Mouse (Mus musculus) limb, embryonic 10.5 days (tissue): ENCODE measurements at regions not wholly inside any gene's neighbourhood (a gene's known extent, or its start where the extent isn't known, plus 50 kb on each side); places are given as distances from the start of the nearest gene placed in this dataset.

ENCODE experiments used
- DNase-seq: peaks from one replicate; pipeline ENCODE4 v3.0.0-alpha.2; 2017; ENCODE audit warnings: low spot score
- H3K27ac ChIP-seq: fragments of 300-500 bp; sonication (generic); 2 replicates; pipeline ENCODE4 v1.5.1; 2016; ENCODE audit warnings: mild to moderate bottlenecking
- H3K27me3 ChIP-seq: fragments of 300-500 bp; sonication (generic); 2 replicates; pipeline ENCODE4 v1.6.1; 2016; ENCODE audit warnings: low read depth, mild to moderate bottlenecking; ENCODE audit not compliant: poor library complexity, severe bottlenecking
- H3K36me3 ChIP-seq: fragments of 300-500 bp; sonication (generic); 2 replicates; pipeline ENCODE4 v1.6.1; 2016; ENCODE audit warnings: mild to moderate bottlenecking, moderate library complexity
- H3K4me1 ChIP-seq: fragments of 300-500 bp; sonication (generic); 2 replicates; pipeline ENCODE4 v1.6.1; 2016
- H3K4me3 ChIP-seq: fragments of 300-500 bp; sonication (generic); 2 replicates; pipeline ENCODE4 v1.5.1; 2016; ENCODE audit warnings: mild to moderate bottlenecking, moderate library complexity
- H3K9me3 ChIP-seq: fragments of 300-500 bp; sonication (generic); replicated peaks from 2 replicates; pipeline ENCODE4 v1.6.1; 2016; ENCODE audit warnings: mild to moderate bottlenecking
- WGBS: fragments of 180-500 bp; shearing (Covaris S2); methylation state at CpG from one replicate; pipeline ENCODE4 v1.1.7; 2016; 5-methylcytosine and 5-hydroxymethylcytosine counted together

GRCm38 (mm10) chr11:117036977-117037376 is 78.0 kb upstream of the Sec14l1 start:
- H3K27me3 ChIP-seq: peaks cover 23% of the 10 kb centered on the region
- peaks cover 54% of the 10 kb centered on the region for H3K4me1 ChIP-seq
- H3K27ac ChIP-seq: peak overlapping the region; percentile 36; the same call in 1 of the 2 replicates
- WGBS: 63% methylated on average over 7 of the region's 7 CpGs
- no peak for DNase-seq
- no peaks in the 10 kb centered on the region for H3K36me3 ChIP-seq
- H3K9me3 ChIP-seq: no peaks in the 10 kb centered on the region
- no peak overlapping the region for H3K4me3 ChIP-seq

- H3K4me3 ChIP-seq: peak overlapping the region; percentile 36
- peaks cover 37% of the 10 kb centered on the region for H3K27me3 ChIP-seq
- peak overlapping the region; percentile 68; the same call in 1 of the 2 replicates for H3K27ac ChIP-seq
- peak; percentile 50 for DNase-seq
- 43% methylated on average over 20 of the region's 20 CpGs for WGBS
- H3K9me3 ChIP-seq: no peaks in the 10 kb centered on the region
- H3K4me1 ChIP-seq: peaks cover 61% of the 10 kb centered on the region
- no peaks in the 10 kb centered on the region for H3K36me3 ChIP-seq
These were observed 76.5 kb upstream of the Sec14l1 start for GRCm38 (mm10) chr11:117038282-117039106.

GRCm38 (mm10) chr11:117040829-117041228 is 74.1 kb upstream of the Sec14l1 start:
- Histone ChIP-seq H3K27me3 (peaks cover 37% of the 10 kb centered on the region), H3K27ac (no peak overlapping the region), H3K9me3 (no peaks in the 10 kb centered on the region), H3K36me3 (no peaks in the 10 kb centered on the region), H3K4me3 (no peak overlapping the region), H3K4me1 (peaks cover 56% of the 10 kb centered on the region)
- no peak for DNase-seq
- 5% methylated on average over 4 of the region's 4 CpGs for WGBS

GRCm38 (mm10) chr11:117042336-117042735 is 72.6 kb upstream of the Sec14l1 start:
- peaks cover 37% of the 10 kb centered on the region for H3K27me3 ChIP-seq
- 88% methylated on average over 5 of the region's 5 CpGs for WGBS
- no peak for DNase-seq
- peaks cover 41% of the 10 kb centered on the region for H3K4me1 ChIP-seq
- no peak overlapping the region for H3K4me3 ChIP-seq
- no peaks in the 10 kb centered on the region for H3K9me3 ChIP-seq
- H3K27ac ChIP-seq: no peak overlapping the region
- no peaks in the 10 kb centered on the region for H3K36me3 ChIP-seq

GRCm38 (mm10) chr11:117043524-117043923 is 71.4 kb upstream of the Sec14l1 start:
- Histone ChIP-seq H3K9me3 (no peaks in the 10 kb centered on the region), H3K4me1 (peaks cover 35% of the 10 kb centered on the region), H3K4me3 (no peak overlapping the region), H3K27ac (0 out of 2 replicates have a peak overlapping the region, but pooled peaks have one; percentile 25), H3K27me3 (peaks cover 37% of the 10 kb centered on the region), H3K36me3 (no peaks in the 10 kb centered on the region)
- DNase-seq: peak; percentile 81
- WGBS: 9% methylated on average over 8 of the region's 8 CpGs

GRCm38 (mm10) chr11:117044731-117045130 is 70.2 kb upstream of the Sec14l1 start:
- Histone ChIP-seq H3K4me3 (no peak overlapping the region), H3K9me3 (no peaks in the 10 kb centered on the region), H3K27me3 (peaks cover 31% of the 10 kb centered on the region), H3K27ac (no peak overlapping the region), H3K36me3 (no peaks in the 10 kb centered on the region), H3K4me1 (peaks cover 31% of the 10 kb centered on the region)
- 91% methylated on average over 1 of the region's 1 CpGs for WGBS
- no peak for DNase-seq

- Histone ChIP-seq H3K4me3 (no peak overlapping the region), H3K27me3 (peaks cover 18% of the 10 kb centered on the region), H3K36me3 (no peaks in the 10 kb centered on the region), H3K4me1 (peaks cover 15% of the 10 kb centered on the region), H3K9me3 (0 out of 2 replicates have a peak, but pooled peaks cover 3% of the 10 kb centered on the region), H3K27ac (no peak overlapping the region)
- DNase-seq: no peak
- 88% methylated on average over 5 of the region's 5 CpGs for WGBS
These were observed 68.3 kb upstream of the Sec14l1 start for GRCm38 (mm10) chr11:117046636-117047035.

- no peak overlapping the region for H3K27ac ChIP-seq
- no peaks in the 10 kb centered on the region for H3K36me3 ChIP-seq
- peaks cover 10% of the 10 kb centered on the region for H3K4me1 ChIP-seq
- 40% methylated on average over 22 of the region's 22 CpGs for WGBS
- no peak overlapping the region for H3K4me3 ChIP-seq
- DNase-seq: no peak
- 0 out of 2 replicates have a peak, but pooled peaks cover 3% of the 10 kb centered on the region for H3K9me3 ChIP-seq
- peaks cover 11% of the 10 kb centered on the region for H3K27me3 ChIP-seq
These were observed 67.6 kb upstream of the Sec14l1 start for GRCm38 (mm10) chr11:117047172-117047950.

- H3K36me3 ChIP-seq: no peaks in the 10 kb centered on the region
- 86% methylated on average over 3 of the region's 3 CpGs for WGBS
These were observed 66.1 kb upstream of the Sec14l1 start for GRCm38 (mm10) chr11:117048911-117049310.

GRCm38 (mm10) chr11:117050788-117051187 is 64.2 kb upstream of the Sec14l1 start:
- H3K4me1 ChIP-seq: peaks cover 4% of the 10 kb centered on the region; the same call in 1 of the 2 replicates
- H3K4me3 ChIP-seq: no peak overlapping the region
- no peak overlapping the region for H3K27ac ChIP-seq
- no peaks in the 10 kb centered on the region for H3K36me3 ChIP-seq
- no peaks in the 10 kb centered on the region for H3K27me3 ChIP-seq
- 0 out of 2 replicates have a peak, but pooled peaks cover 3% of the 10 kb centered on the region for H3K9me3 ChIP-seq
- DNase-seq: no peak
- WGBS: 89% methylated on average over 7 of the region's 7 CpGs

More at GRCm38 (mm10) chr11:117048911-117049310, 66.1 kb upstream of the Sec14l1 start:
- Histone ChIP-seq H3K4me1 (peaks cover 4% of the 10 kb centered on the region; the same call in 1 of the 2 replicates), H3K27me3 (no peaks in the 10 kb centered on the region), H3K4me3 (no peak overlapping the region), H3K27ac (no peak overlapping the region), H3K9me3 (0 out of 2 replicates have a peak, but pooled peaks cover 3% of the 10 kb centered on the region)
- no peak for DNase-seq

- H3K36me3 ChIP-seq: no peaks in the 10 kb centered on the region
- H3K27me3 ChIP-seq: peaks cover 10% of the 10 kb centered on the region; the same call in 1 of the 2 replicates
- 14% methylated on average over 9 of the region's 9 CpGs for WGBS
- DNase-seq: peak; percentile 74
- H3K4me1 ChIP-seq: peaks cover 19% of the 10 kb centered on the region
- no peaks in the 10 kb centered on the region for H3K9me3 ChIP-seq
- H3K27ac ChIP-seq: peak overlapping the region; percentile 71
- H3K4me3 ChIP-seq: no peak overlapping the region
These were observed 58.0 kb upstream of the Sec14l1 start for GRCm38 (mm10) chr11:117056958-117057357.

GRCm38 (mm10) chr11:117057451-117057850 is 57.5 kb upstream of the Sec14l1 start:
- peak; percentile 61 for DNase-seq
- peak overlapping the region; percentile 71 for H3K27ac ChIP-seq
- H3K27me3 ChIP-seq: peaks cover 10% of the 10 kb centered on the region; the same call in 1 of the 2 replicates
- H3K36me3 ChIP-seq: no peaks in the 10 kb centered on the region
- no peak overlapping the region for H3K4me3 ChIP-seq
- H3K9me3 ChIP-seq: no peaks in the 10 kb centered on the region
- 44% methylated on average over 7 of the region's 7 CpGs for WGBS
- peaks cover 19% of the 10 kb centered on the region for H3K4me1 ChIP-seq
